Mouse (Mus musculus) ES-E14 (cell line): ENCODE data around the gene Usp35. TPM values are rescaled to one million over a fixed set of nuclear protein-coding genes. Genes with fewer than 3 reads are reported as not detected.

ENCODE experiments used
- DNase-seq: peaks from one replicate; pipeline ENCODE4 v3.0.0-alpha.2; 2013; ENCODE audit warnings: low read depth, low spot score
- H3K27ac ChIP-seq: 2 replicates; pipeline ENCODE4 v1.5.1; 2012; ENCODE audit warnings: low read depth, mild to moderate bottlenecking, low read length, moderate library complexity, mixed read lengths; ENCODE audit not compliant: poor library complexity, insufficient read depth, severe bottlenecking
- H3K36me3 ChIP-seq: 2 replicates; pipeline ENCODE4 v1.6.1; 2012; ENCODE audit warnings: mild to moderate bottlenecking, low read length, moderate library complexity, mixed read lengths; ENCODE audit not compliant: control insufficient read depth, poor library complexity, insufficient read depth, severe bottlenecking
- H3K4me1 ChIP-seq, 2 experiments: fragments of 150-350 bp in 1 of 2; sonication (generic) in 1 of 2; 2 replicates each; pipeline ENCODE4 v1.6.1; 2012; ENCODE audit warnings: low read length in 2 of 2, mild to moderate bottlenecking in 1 of 2, mixed read lengths in 1 of 2; ENCODE audit not compliant: control insufficient read depth in 2 of 2, insufficient read depth in 2 of 2, poor library complexity in 1 of 2
- H3K4me3 ChIP-seq, 2 experiments: fragments of 150-350 bp in 1 of 2; sonication (generic) in 1 of 2; 2 replicates each; pipeline ENCODE4 v1.5.1; 2012; ENCODE audit warnings: low read length in 2 of 2, low read depth in 1 of 2, mild to moderate bottlenecking in 1 of 2, mixed read lengths in 1 of 2; ENCODE audit not compliant: insufficient read depth in 1 of 2, poor library complexity in 1 of 2, severe bottlenecking in 1 of 2
- H3K9ac ChIP-seq: 2 replicates; pipeline ENCODE4 v1.6.1; 2012; ENCODE audit warnings: low read depth, mild to moderate bottlenecking, low read length, mixed read lengths; ENCODE audit not compliant: poor library complexity, insufficient read depth, severe bottlenecking
- H3K9me3 ChIP-seq: fragments of 150-350 bp; sonication (generic); 2 replicates; pipeline ENCODE4 v1.6.1; 2012; ENCODE audit warnings: low read depth, mild to moderate bottlenecking, low read length; ENCODE audit not compliant: control insufficient read depth, insufficient read depth
- CHD2 ChIP-seq: IDR thresholded peaks from 2 replicates; pipeline ENCODE4 v1.6.1; 2014; ENCODE audit warnings: mild to moderate bottlenecking, low read depth, low read length, inconsistent platforms
- HCFC1 ChIP-seq: IDR thresholded peaks from 2 replicates; pipeline ENCODE4 v1.6.1; 2012; ENCODE audit warnings: low read length, inconsistent platforms, borderline replicate concordance; ENCODE audit not compliant: insufficient read depth
- MAFK ChIP-seq: IDR thresholded peaks from 2 replicates; pipeline ENCODE4 v1.6.1; 2014; ENCODE audit warnings: mild to moderate bottlenecking, low read depth, low read length, inconsistent platforms; ENCODE audit not compliant: insufficient read depth
- ZC3H11A ChIP-seq: IDR thresholded peaks from 2 replicates; pipeline ENCODE4 v1.6.1; 2012; ENCODE audit warnings: low read depth, mild to moderate bottlenecking, inconsistent platforms, low read length, borderline replicate concordance
- ZNF384 ChIP-seq: IDR thresholded peaks from 2 replicates; pipeline ENCODE4 v1.6.1; 2012; ENCODE audit warnings: low read depth, low read length, inconsistent platforms
- in situ Hi-C, 2 experiments: fragments of 600-800 bp; cut with MboI; formaldehyde crosslinking; loops; one replicate each; pipeline ENCODE4 v1.15.1; 2025; ENCODE audit warnings: low sequenced_read_pairs in 2 of 2, inconsistent platforms in 1 of 2; ENCODE audit not compliant: unreplicated experiment in 2 of 2
- total RNA-seq: library from RNA; depleted of rRNA; stranded (reverse); fragments of 300-350 nt; gene quantifications from 2 replicates; pipeline ENCODE4 v1.2.3, GENCODE M21; 2012

Usp35 gene
- total RNA-seq, 1 experiment = 5.8 TPM

DNA sequence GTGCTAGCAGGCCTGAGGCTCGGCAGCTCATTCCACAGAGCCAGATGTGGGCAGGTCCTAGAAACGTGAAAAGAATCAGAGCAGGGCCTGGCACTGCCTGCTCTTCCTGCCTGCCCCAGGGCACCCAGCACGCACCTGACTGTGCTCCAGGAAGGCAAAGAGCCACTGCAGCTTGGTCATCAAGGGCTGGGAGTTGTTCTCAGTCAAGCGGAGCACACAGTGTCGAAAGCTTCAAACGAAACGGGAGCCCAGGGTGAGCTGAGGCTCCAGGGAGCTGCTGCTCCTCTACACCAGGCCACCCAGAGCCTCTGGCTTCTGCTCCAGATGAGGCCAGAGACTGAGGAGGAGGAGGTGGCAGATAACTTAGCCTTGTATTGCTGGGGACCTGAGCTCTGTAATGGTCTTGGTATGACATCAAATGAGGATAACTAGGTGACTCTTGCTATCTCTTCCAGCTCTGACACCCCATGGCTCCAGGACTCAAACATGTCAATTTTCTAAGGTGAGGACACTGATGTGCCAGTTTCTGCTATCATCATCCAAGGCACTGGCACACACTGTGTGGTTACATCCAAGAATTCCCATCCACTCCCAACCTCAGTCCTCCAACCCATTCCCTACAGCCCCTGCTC lies 18.3 kb downstream of the Usp35 start:
- Histone ChIP-seq H3K27ac (no peak overlapping the region), H3K36me3 (peaks cover 10% of the 10 kb centered on the region; the same call in 1 of the 2 replicates), H3K4me1 (no peaks in the 10 kb centered on the region), H3K9me3 (no peaks in the 10 kb centered on the region), H3K9ac (no peak overlapping the region), H3K4me3 (no peak overlapping the region)
- no peak for DNase-seq
- in situ Hi-C loops = no loop called here
- no peak for TF ChIP-seq ZC3H11A
- TF ChIP-seq CHD2 = no peak
- no peak for TF ChIP-seq HCFC1
- TF ChIP-seq ZNF384 = no peak
- no peak for TF ChIP-seq MAFK

DNA sequence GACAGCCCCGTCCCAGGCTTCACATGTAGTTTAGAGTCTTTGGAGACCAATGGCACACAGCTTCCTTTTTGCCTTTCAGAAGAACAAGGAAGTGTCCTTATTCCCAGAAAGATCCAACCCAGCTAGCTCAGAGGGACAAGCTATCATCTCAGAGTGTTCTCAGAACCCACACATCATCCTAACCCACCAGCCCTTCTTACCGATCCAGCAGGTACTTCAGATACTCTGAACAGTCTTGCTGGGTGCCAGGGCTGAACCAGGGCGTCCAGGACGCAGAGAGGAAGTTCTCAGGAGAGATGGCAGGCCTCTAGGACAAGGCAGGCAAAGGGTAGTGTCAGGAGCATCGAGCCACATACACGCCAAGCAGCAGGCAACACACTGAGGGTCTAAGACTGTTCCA lies 19.0 kb downstream of the Usp35 start:
- Histone ChIP-seq H3K27ac (no peak overlapping the region), H3K36me3 (peaks cover 10% of the 10 kb centered on the region; the same call in 1 of the 2 replicates), H3K9ac (no peak overlapping the region), H3K4me3 (no peak overlapping the region), H3K4me1 (no peaks in the 10 kb centered on the region), H3K9me3 (no peaks in the 10 kb centered on the region)
- TF ChIP-seq ZNF384 = no peak
- no peak for TF ChIP-seq CHD2
- no peak for TF ChIP-seq MAFK
- TF ChIP-seq ZC3H11A = no peak
- TF ChIP-seq HCFC1 = no peak
- DNase-seq = no peak
- in situ Hi-C loops = no loop called here

DNA sequence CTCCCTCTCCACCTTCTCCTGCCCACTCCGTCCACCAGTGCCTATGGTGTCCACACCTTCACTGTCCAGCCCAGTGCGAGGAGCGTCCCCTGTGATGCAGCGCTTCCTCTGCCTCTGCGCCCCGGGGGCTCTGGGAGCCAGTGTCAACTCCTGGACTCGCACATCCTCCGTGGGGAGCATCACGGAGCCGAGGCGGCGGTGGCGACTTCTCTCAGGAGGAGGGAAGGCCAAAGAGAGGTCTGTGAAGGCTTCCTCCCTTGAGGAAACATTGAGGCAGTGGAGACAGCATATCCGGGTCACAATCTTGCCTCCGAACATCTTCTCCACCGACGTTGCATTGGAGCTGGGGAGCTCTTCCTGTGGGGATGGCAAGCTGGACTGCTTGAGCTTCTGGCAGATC lies 19.6 kb downstream of the Usp35 start:
- DNase-seq = no peak
- TF ChIP-seq HCFC1 (no peak), MAFK (no peak), CHD2 (no peak), ZC3H11A (no peak), ZNF384 (no peak)
- Histone ChIP-seq H3K9me3 (no peaks in the 10 kb centered on the region), H3K27ac (no peak overlapping the region), H3K4me3 (no peak overlapping the region), H3K4me1 (no peaks in the 10 kb centered on the region), H3K36me3 (peaks cover 10% of the 10 kb centered on the region; the same call in 1 of the 2 replicates), H3K9ac (no peak overlapping the region)
- in situ Hi-C loops = no loop called here

DNA sequence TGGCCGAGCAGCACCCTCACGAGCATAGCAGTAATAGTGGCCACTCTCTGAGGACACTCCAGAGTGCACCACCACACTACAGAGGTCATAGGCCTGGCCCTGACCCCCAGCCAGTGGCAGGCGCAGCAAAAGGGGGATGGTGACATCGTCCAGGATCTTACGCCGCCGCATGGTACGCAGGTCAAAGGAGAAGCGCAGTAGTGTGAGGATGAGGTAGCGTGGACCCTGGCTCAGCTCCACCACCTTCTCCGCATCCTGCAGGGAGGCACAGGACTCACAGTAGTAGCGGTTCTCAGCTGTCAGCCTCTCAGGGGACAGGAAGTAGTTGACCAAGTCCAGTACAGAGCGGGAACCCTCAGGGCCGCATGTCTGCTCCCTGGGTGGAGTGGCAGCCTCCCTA lies 20.2 kb downstream of the Usp35 start:
- in situ Hi-C loops = no loop called here
- DNase-seq = no peak

DNA sequence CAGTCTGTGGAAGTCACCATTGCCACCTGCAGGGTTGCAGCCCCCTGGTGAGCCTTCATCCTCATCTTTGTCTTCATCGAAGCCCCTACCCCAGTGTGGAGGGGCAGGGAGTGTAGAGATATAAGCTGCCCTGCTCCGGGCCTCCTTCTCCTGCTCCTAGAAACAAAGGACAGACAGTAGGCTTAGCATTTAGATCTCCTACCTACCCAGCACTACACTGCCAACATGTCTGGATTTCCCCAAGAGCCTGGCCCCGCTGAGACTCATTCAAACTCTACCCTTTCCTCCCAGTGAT lies 21.5 kb downstream of the Usp35 start:
- no peaks in the 10 kb centered on the region for H3K4me1 ChIP-seq
- H3K9ac ChIP-seq = no peak overlapping the region
- no peaks in the 10 kb centered on the region for H3K9me3 ChIP-seq
- TF ChIP-seq ZC3H11A (no peak), MAFK (no peak), ZNF384 (no peak), HCFC1 (no peak)
- no peak overlapping the region for H3K27ac ChIP-seq
- H3K4me3 ChIP-seq = no peak overlapping the region
- H3K36me3 ChIP-seq = peaks cover 9% of the 10 kb centered on the region; the same call in 1 of the 2 replicates
- in situ Hi-C loops = no loop called here
- no peak for DNase-seq

More for the DNA sequence above, 20.2 kb downstream of the Usp35 start:
- TF ChIP-seq ZC3H11A = no peak
- TF ChIP-seq HCFC1 = no peak
- TF ChIP-seq MAFK = no peak
- no peak for TF ChIP-seq ZNF384
- TF ChIP-seq CHD2 = no peak
- Histone ChIP-seq H3K4me1 (no peaks in the 10 kb centered on the region), H3K36me3 (peaks cover 10% of the 10 kb centered on the region; the same call in 1 of the 2 replicates), H3K9ac (no peak overlapping the region), H3K9me3 (no peaks in the 10 kb centered on the region), H3K4me3 (no peak overlapping the region), H3K27ac (no peak overlapping the region)
